Mouse (Mus musculus) kidney, adult 2 months (tissue): Measurements from ENCODE around the gene Fasn.

Experiments used
- CTCF ChIP-seq: fragments of 200-500 bp; conservative IDR thresholded peaks from 2 replicates; pipeline ENCODE4 v1.5.1; 2011; ENCODE audit warnings: low read depth, mild to moderate bottlenecking, control low read depth, low read length, moderate library complexity, mixed read lengths; ENCODE audit not compliant: insufficient read depth, insufficient read length
- POLR2A ChIP-seq: fragments of 200-500 bp; IDR thresholded peaks from one replicate; pipeline ENCODE4 v1.6.1; 2011; ENCODE audit warnings: low read depth, low read length, control low read depth

- TF ChIP-seq CTCF (no peak), POLR2A (no peak)
Measured at GRCm38 (mm10) chr11:120825289-120825863, 1.0 kb upstream of the Fasn start.
